Mouse (Mus musculus): ENCODE results near the gene Ell2.
"Not testable (repeated sequence)": the region's sequence is repeated elsewhere in the genome, so short reads cannot be mapped to it uniquely, and the experiment has no call there.

Gene Ell2

GRCm38 (mm10) chr13:75706457-75706856 is at the start of gene Ell2:
Gene Ell2 (plus strand): TSS chr13:75706757.
- DNase-seq (ENCODE audit: low read depth) = no peak

GRCm38 (mm10) chr13:75685438-75685837 is 21.1 kb upstream of the Ell2 start:
- DNase-seq (ENCODE audit: low read depth) = no peak

GRCm38 (mm10) chr13:75686995-75687394 is 19.6 kb upstream of the Ell2 start:
- DNase-seq (ENCODE audit: low read depth) = no peak

GRCm38 (mm10) chr13:75691625-75692024 is 14.9 kb upstream of the Ell2 start:
- no peak for DNase-seq (ENCODE audit: low read depth)

- DNase-seq (ENCODE audit: low read depth) = no peak
Measured at GRCm38 (mm10) chr13:75693081-75693480, 13.5 kb upstream of the Ell2 start.

GRCm38 (mm10) chr13:75702814-75703213 is 3.7 kb upstream of the Ell2 start:
- no peak for DNase-seq (ENCODE audit: low read depth)

GRCm38 (mm10) chr13:75706882-75707816 is 592 bp downstream of the Ell2 start:
- peak; percentile 97 for DNase-seq (ENCODE audit: low read depth)

- peak; percentile 61 for DNase-seq (ENCODE audit: low read depth)
Measured at GRCm38 (mm10) chr13:75707821-75708636, 1.5 kb downstream of the Ell2 start.

- DNase-seq (ENCODE audit: low read depth) = peak; percentile 31
Measured at GRCm38 (mm10) chr13:75708637-75709002, 2.1 kb downstream of the Ell2 start.

- peak; percentile 42 for DNase-seq (ENCODE audit: low read depth)
Measured at GRCm38 (mm10) chr13:75709026-75709778, 2.6 kb downstream of the Ell2 start.

GRCm38 (mm10) chr13:75710152-75710551 is 3.6 kb downstream of the Ell2 start:
- peak; percentile 13 for DNase-seq (ENCODE audit: low read depth)

GRCm38 (mm10) chr13:75711517-75711916 is 5.0 kb downstream of the Ell2 start:
- DNase-seq (ENCODE audit: low read depth) = not testable (repeated sequence)

- not testable (repeated sequence) for DNase-seq (ENCODE audit: low read depth)
Measured at GRCm38 (mm10) chr13:75712544-75712943, 6.0 kb downstream of the Ell2 start.

GRCm38 (mm10) chr13:75714407-75714806 is 7.8 kb downstream of the Ell2 start:
- no peak for DNase-seq (ENCODE audit: low read depth)

GRCm38 (mm10) chr13:75717638-75718302 is 11.2 kb downstream of the Ell2 start:
- no peak for DNase-seq (ENCODE audit: low read depth)

GRCm38 (mm10) chr13:75718376-75718775 is 11.8 kb downstream of the Ell2 start:
- no peak for DNase-seq (ENCODE audit: low read depth)

GRCm38 (mm10) chr13:75719645-75720044 is 13.1 kb downstream of the Ell2 start:
- no peak for DNase-seq (ENCODE audit: low read depth)

GRCm38 (mm10) chr13:75726569-75727373 is 20.2 kb downstream of the Ell2 start:
- no peak for DNase-seq (ENCODE audit: low read depth)

GRCm38 (mm10) chr13:75727932-75728331 is 21.4 kb downstream of the Ell2 start:
- DNase-seq (ENCODE audit: low read depth) = no peak

- no peak for DNase-seq (ENCODE audit: low read depth)
Measured at GRCm38 (mm10) chr13:75729834-75730233, 23.3 kb downstream of the Ell2 start.

- DNase-seq (ENCODE audit: low read depth) = no peak
Measured at GRCm38 (mm10) chr13:75730717-75731116, 24.2 kb downstream of the Ell2 start.

Data from induced T-regulatory cell, adult 2 months (primary cell).